Mouse (Mus musculus) frontal cortex, postnatal 10 days (tissue): Measurements from ENCODE around the gene Larp7.

Experiments
- DNase-seq, 2 experiments: peaks; one replicate each; pipeline ENCODE4 v3.0.0; 2022; ENCODE audit warnings: low spot score in 2 of 2, mixed read lengths in 1 of 2

Larp7 gene

GRCm38 (mm10) chr3:127511786-127512746 is 41.1 kb downstream of the Larp7 start:
- DNase-seq, result no peak

- DNase-seq, result no peak
These were observed 45.0 kb downstream of the Larp7 start for GRCm38 (mm10) chr3:127507878-127508783.

GRCm38 (mm10) chr3:127498742-127499400 is 54.3 kb downstream of the Larp7 start, which contains the start of gene Ank2:
Gene Ank2 (minus strand): TSS chr3:127499350.
- DNase-seq, result peak; percentile 57 to 64

- DNase-seq, result peak; percentile 14 to 22
These were observed 54.9 kb downstream of the Larp7 start for GRCm38 (mm10) chr3:127498197-127498741.

GRCm38 (mm10) chr3:127492663-127493062 is 60.5 kb downstream of the Larp7 start:
- DNase-seq, result no peak

- no peak for DNase-seq
These were observed 65.8 kb downstream of the Larp7 start for GRCm38 (mm10) chr3:127487302-127487701.
